Mouse (Mus musculus) MEL (cell line): ENCODE measurements around the gene D6Ertd527e. TPM values are rescaled to one million over a fixed set of nuclear protein-coding genes. Genes with fewer than 3 reads are reported as not detected.

Experiments used
- DNase-seq: peaks from one replicate; pipeline ENCODE4 v3.0.0; 2011; ENCODE audit warnings: low read depth, low spot score
- H3K27ac ChIP-seq: 2 replicates; pipeline ENCODE4 v1.5.1; 2012; ENCODE audit warnings: low read depth, mild to moderate bottlenecking, control low read depth, low read length, moderate library complexity; ENCODE audit not compliant: control insufficient read depth
- H3K27me3 ChIP-seq, 2 experiments: fragments of 150-350 bp in 1 of 2; sonication (generic) in 1 of 2; 2 replicates each; pipeline ENCODE4 v1.6.1; 2012; ENCODE audit warnings: low read length in 2 of 2, mild to moderate bottlenecking in 2 of 2, improper control_type of control experiment in 1 of 2, moderate library complexity in 1 of 2; ENCODE audit not compliant: insufficient read depth in 2 of 2, control insufficient read depth in 1 of 2
- H3K36me3 ChIP-seq, 2 experiments: 2 replicates each; pipeline ENCODE4 v1.6.1; 2012 to 2014; ENCODE audit warnings: low read length in 2 of 2, improper control_type of control experiment in 1 of 2, inconsistent platforms in 1 of 2, mild to moderate bottlenecking in 1 of 2; ENCODE audit not compliant: insufficient read depth in 2 of 2, control insufficient read depth in 1 of 2
- H3K4me1 ChIP-seq, 2 experiments: fragments of 150-350 bp in 1 of 2; sonication (generic) in 1 of 2; 2 replicates each; pipeline ENCODE4 v1.6.1; 2012; ENCODE audit warnings: low read length in 2 of 2, improper control_type of control experiment in 1 of 2, mild to moderate bottlenecking in 1 of 2; ENCODE audit not compliant: insufficient read depth in 2 of 2, control insufficient read depth in 1 of 2
- H3K4me3 ChIP-seq, 2 experiments: fragments of 150-350 bp in 1 of 2; sonication (generic) in 1 of 2; 2 replicates each; pipeline ENCODE4 v1.5.1; 2012; ENCODE audit warnings: low read depth in 2 of 2, low read length in 2 of 2, mild to moderate bottlenecking in 2 of 2, moderate library complexity in 2 of 2, control low read depth in 1 of 2, improper control_type of control experiment in 1 of 2; ENCODE audit not compliant: control insufficient read depth in 1 of 2, insufficient read depth in 1 of 2
- H3K79me2 ChIP-seq: 2 replicates; pipeline ENCODE4 v1.6.1; 2012; ENCODE audit warnings: mild to moderate bottlenecking, low read length, moderate library complexity; ENCODE audit not compliant: control insufficient read depth, poor library complexity, insufficient read depth
- H3K9ac ChIP-seq: 2 replicates; pipeline ENCODE4 v1.6.1; 2012; ENCODE audit warnings: low read depth, mild to moderate bottlenecking, control low read depth, low read length, moderate library complexity; ENCODE audit not compliant: control insufficient read depth, poor library complexity, severe bottlenecking
- H3K9me3 ChIP-seq: fragments of 150-350 bp; sonication (generic); replicated peaks from 2 replicates; pipeline ENCODE4 v1.6.1; 2012; ENCODE audit warnings: mild to moderate bottlenecking, low read length, improper control_type of control experiment, moderate library complexity; ENCODE audit not compliant: insufficient read depth
- BHLHE40 ChIP-seq: IDR thresholded peaks from 2 replicates; pipeline ENCODE4 v1.6.1; 2012; ENCODE audit warnings: low read depth, mild to moderate bottlenecking, inconsistent platforms, low read length, improper control_type of control experiment, borderline replicate concordance
- CHD2 ChIP-seq: IDR thresholded peaks from 2 replicates; pipeline ENCODE4 v1.6.1; 2011; ENCODE audit warnings: low read length, improper control_type of control experiment
- CTCF ChIP-seq, 3 experiments: IDR thresholded peaks in 2 of 3; conservative IDR thresholded peaks in 1 of 3; 2 replicates each; pipeline ENCODE4 v1.5.1; 2011 to 2012; ENCODE audit warnings: low read length in 3 of 3, low read depth in 2 of 3, mild to moderate bottlenecking in 2 of 3, improper control_type of control experiment in 1 of 3, inconsistent platforms in 1 of 3, mixed read lengths in 1 of 3, moderate library complexity in 1 of 3; ENCODE audit not compliant: control insufficient read depth in 1 of 3, insufficient read depth in 1 of 3, poor library complexity in 1 of 3, severe bottlenecking in 1 of 3
- E2F4 ChIP-seq: IDR thresholded peaks from 2 replicates; pipeline ENCODE4 v1.6.1; 2011; ENCODE audit warnings: low read depth, low read length, improper control_type of control experiment, borderline replicate concordance
- ELF1 ChIP-seq: IDR thresholded peaks from 2 replicates; pipeline ENCODE4 v1.6.1; 2014; ENCODE audit warnings: low read depth, mild to moderate bottlenecking, inconsistent platforms, low read length, improper control_type of control experiment, moderate library complexity
- GATA1 ChIP-seq: IDR thresholded peaks from 2 replicates; pipeline ENCODE4 v1.6.1; 2011; ENCODE audit warnings: low read depth, low read length, improper control_type of control experiment
- HCFC1 ChIP-seq: IDR thresholded peaks from 2 replicates; pipeline ENCODE4 v1.6.1; 2012; ENCODE audit warnings: low read depth, mild to moderate bottlenecking, inconsistent platforms, low read length, improper control_type of control experiment, moderate library complexity
- JUND ChIP-seq: IDR thresholded peaks from 2 replicates; pipeline ENCODE4 v1.6.1; 2011; ENCODE audit warnings: low read depth, mild to moderate bottlenecking, improper control_type of control experiment, low read length
- KAT2A ChIP-seq: conservative IDR thresholded peaks from 2 replicates; pipeline ENCODE4 v1.6.1; 2012; ENCODE audit warnings: low read depth, low read length, improper control_type of control experiment, inconsistent platforms
- MAFK ChIP-seq: IDR thresholded peaks from 2 replicates; pipeline ENCODE4 v1.6.1; 2011; ENCODE audit warnings: low read depth, mild to moderate bottlenecking, low read length, improper control_type of control experiment, borderline replicate concordance
- MAZ ChIP-seq: IDR thresholded peaks from 2 replicates; pipeline ENCODE4 v1.6.1; 2012; ENCODE audit warnings: low read depth, mild to moderate bottlenecking, inconsistent platforms, low read length, improper control_type of control experiment
- MEF2A ChIP-seq: IDR thresholded peaks from 2 replicates; pipeline ENCODE4 v1.6.1; 2014; ENCODE audit warnings: low read depth, mild to moderate bottlenecking, inconsistent platforms, low read length, improper control_type of control experiment; ENCODE audit not compliant: poor library complexity, insufficient replicate concordance, severe bottlenecking; ENCODE audit errors: extremely low read depth
- MXI1 ChIP-seq: IDR thresholded peaks from 2 replicates; pipeline ENCODE4 v1.6.1; 2011; ENCODE audit warnings: mild to moderate bottlenecking, low read depth, low read length, improper control_type of control experiment
- MYC ChIP-seq: IDR thresholded peaks from 2 replicates; pipeline ENCODE4 v1.6.1; 2011; ENCODE audit warnings: low read depth, mild to moderate bottlenecking, low read length, improper control_type of control experiment, moderate library complexity
- NRF1 ChIP-seq: IDR thresholded peaks from 2 replicates; pipeline ENCODE4 v1.6.1; 2014; ENCODE audit warnings: low read depth, mild to moderate bottlenecking, inconsistent platforms, low read length, improper control_type of control experiment, moderate library complexity; ENCODE audit not compliant: poor library complexity, insufficient read depth, severe bottlenecking
- POLR2A ChIP-seq, 2 experiments: IDR thresholded peaks; 2 replicates each; pipeline ENCODE4 v1.6.1; 2011 to 2012; ENCODE audit warnings: low read length in 2 of 2, mild to moderate bottlenecking in 2 of 2, control low read depth in 1 of 2, improper control_type of control experiment in 1 of 2, low read depth in 1 of 2, moderate library complexity in 1 of 2; ENCODE audit not compliant: control insufficient read depth in 1 of 2, insufficient read depth in 1 of 2, poor library complexity in 1 of 2
- POLR2AphosphoS2 ChIP-seq: IDR thresholded peaks from 2 replicates; pipeline ENCODE4 v1.6.1; 2011; ENCODE audit warnings: low read length, improper control_type of control experiment
- RAD21 ChIP-seq: IDR thresholded peaks from 2 replicates; pipeline ENCODE4 v1.6.1; 2011; ENCODE audit warnings: mild to moderate bottlenecking, low read depth, low read length, improper control_type of control experiment
- RCOR1 ChIP-seq: IDR thresholded peaks from 2 replicates; pipeline ENCODE4 v1.6.1; 2012; ENCODE audit warnings: low read depth, mild to moderate bottlenecking, inconsistent platforms, low read length, improper control_type of control experiment
- SIN3A ChIP-seq: IDR thresholded peaks from 2 replicates; pipeline ENCODE4 v1.6.1; 2012; ENCODE audit warnings: low read length, improper control_type of control experiment, inconsistent platforms
- SMC3 ChIP-seq: IDR thresholded peaks from 2 replicates; pipeline ENCODE4 v1.6.1; 2011; ENCODE audit warnings: low read depth, low read length, improper control_type of control experiment
- TAL1 ChIP-seq: IDR thresholded peaks from 2 replicates; pipeline ENCODE4 v1.6.1; 2012; ENCODE audit warnings: mild to moderate bottlenecking, inconsistent platforms, low read length, moderate library complexity, mixed read lengths
- TBP ChIP-seq: IDR thresholded peaks from 2 replicates; pipeline ENCODE4 v1.8.0; 2011; ENCODE audit warnings: low read depth, low read length, improper control_type of control experiment
- UBTF ChIP-seq: IDR thresholded peaks from 2 replicates; pipeline ENCODE4 v1.6.1; 2012; ENCODE audit warnings: low read depth, mild to moderate bottlenecking, inconsistent platforms, low read length, improper control_type of control experiment, moderate library complexity, borderline replicate concordance; ENCODE audit not compliant: insufficient read depth
- ZC3H11A ChIP-seq: IDR thresholded peaks from 2 replicates; pipeline ENCODE4 v1.6.1; 2012; ENCODE audit warnings: low read depth, mild to moderate bottlenecking, inconsistent platforms, low read length, improper control_type of control experiment
- ZKSCAN1 ChIP-seq: IDR thresholded peaks from 2 replicates; pipeline ENCODE4 v1.6.1; 2012; ENCODE audit warnings: low read depth, mild to moderate bottlenecking, inconsistent platforms, low read length, improper control_type of control experiment, moderate library complexity
- ZMIZ1 ChIP-seq: IDR thresholded peaks from 2 replicates; pipeline ENCODE4 v1.6.1; 2012; ENCODE audit warnings: low read depth, mild to moderate bottlenecking, inconsistent platforms, low read length, improper control_type of control experiment, moderate library complexity
- ZNF384 ChIP-seq: IDR thresholded peaks from 2 replicates; pipeline ENCODE4 v1.6.1; 2012; ENCODE audit warnings: low read depth, mild to moderate bottlenecking, inconsistent platforms, low read length, improper control_type of control experiment
- polyA plus RNA-seq, 2 experiments: library from polyadenylated mRNA; stranded (reverse) in 1 of 2; unstranded in 1 of 2; fragments of >175 nt in 1 of 2; fragments of >200 nt in 1 of 2; gene quantifications; 2 replicates each; pipeline versions ENCODE4 v1.2.1 to v1.2.4; 2012; ENCODE audit warnings: low replicate concordance in 2 of 2, low read depth in 1 of 2; ENCODE audit not compliant: insufficient read length in 2 of 2, insufficient read depth in 1 of 2, missing spikeins in 1 of 2
- total RNA-seq: library from RNA; depleted of rRNA; stranded (reverse); fragments of 300-350 nt; gene quantifications from 2 replicates; pipeline ENCODE4 v1.2.3, GENCODE M21; 2012

Gene D6Ertd527e
- total and polyA plus RNA-seq, 3 experiments = 0.06 TPM; not detected in 2

DNA sequence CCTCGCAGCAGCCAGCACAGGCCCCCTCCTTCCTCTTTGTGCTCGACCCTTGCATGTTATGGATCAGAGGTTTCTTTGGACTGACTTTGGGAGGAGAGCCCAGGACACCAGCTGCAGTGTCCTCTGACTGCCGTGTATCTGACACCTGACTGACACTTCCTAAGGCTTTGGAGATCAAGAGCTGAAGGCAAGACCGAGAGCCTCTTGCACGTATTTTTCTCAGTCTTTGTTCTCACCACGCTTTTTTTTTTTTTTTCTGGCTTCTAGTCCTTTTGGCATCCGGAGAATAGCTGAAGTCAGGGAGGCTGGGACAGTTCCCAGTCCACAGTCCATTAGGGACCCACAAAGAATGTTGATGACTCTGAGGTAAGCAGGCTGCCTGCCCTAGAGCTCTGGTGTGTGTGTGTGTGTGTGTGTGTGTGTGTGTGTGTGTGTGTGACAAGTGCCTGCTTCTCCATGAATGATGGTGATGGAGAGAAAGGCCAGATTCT, 2.1 kb upstream of the D6Ertd527e start:
- no peak overlapping the region for H3K4me3 ChIP-seq
- TF ChIP-seq GATA1 (no peak), ZC3H11A (no peak), TAL1 (no peak), E2F4 (no peak), POLR2A (IDR thresholded peaks at IDR 0.05; ENCODE audit: control insufficient read depth in 1 of 2, insufficient read depth in 1 of 2, low read depth in 1 of 2, low read length in 2 of 2, poor library complexity in 1 of 2) (no peak), ZMIZ1 (no peak), JUND (no peak), MAFK (no peak), UBTF (no peak), RCOR1 (no peak), HCFC1 (no peak), MXI1 (no peak), ELF1 (no peak), NRF1 (no peak), SMC3 (no peak), CHD2 (no peak)
- no peak overlapping the region for H3K27ac ChIP-seq
- H3K9ac ChIP-seq = no peak overlapping the region
- H3K27me3 ChIP-seq = peaks cover 0 to 3% of the 10 kb centered on the region in 2 experiments; a peak in 3 of 4 replicates
- no peaks in the 10 kb centered on the region; the same call in 1 of the 2 replicates for H3K79me2 ChIP-seq
- DNase-seq = no peak
- H3K4me1 ChIP-seq = no peaks in the 10 kb centered on the region
- no peaks in the 10 kb centered on the region for H3K9me3 ChIP-seq
- H3K36me3 ChIP-seq = no peaks in the 10 kb centered on the region

DNA sequence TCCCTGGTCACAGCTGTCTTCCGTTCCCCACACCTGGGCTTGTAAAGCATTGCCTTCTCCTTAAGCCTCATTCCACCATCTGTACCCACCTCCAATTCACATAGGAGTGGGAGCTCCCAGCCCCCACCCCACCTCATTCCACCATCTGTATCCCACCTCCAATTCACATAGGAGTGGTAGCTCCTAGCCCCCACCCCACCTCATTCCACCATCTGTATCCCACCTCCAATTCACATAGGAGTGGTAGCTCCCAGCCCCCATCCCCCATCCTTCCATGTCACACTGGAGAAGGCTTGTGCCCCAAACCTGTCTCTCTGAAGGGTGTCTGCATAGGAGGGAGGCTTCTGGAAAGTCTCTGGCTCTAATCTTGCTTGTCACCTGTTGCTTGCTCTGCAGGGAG, 1.2 kb upstream of the D6Ertd527e start:
- Histone ChIP-seq H3K9ac (no peak overlapping the region), H3K27me3 (peaks cover 0 to 3% of the 10 kb centered on the region in 2 experiments), H3K9me3 (no peaks in the 10 kb centered on the region), H3K79me2 (no peaks in the 10 kb centered on the region; the same call in 1 of the 2 replicates)
- no peak for DNase-seq
- TF ChIP-seq ZKSCAN1 (no peak), TBP (no peak), POLR2A (IDR thresholded peaks at IDR 0.05; ENCODE audit: control insufficient read depth in 1 of 2, insufficient read depth in 1 of 2, low read depth in 1 of 2, low read length in 2 of 2, poor library complexity in 1 of 2) (no peak), MYC (no peak), POLR2AphosphoS2 (no peak), BHLHE40 (no peak), ZNF384 (no peak), CTCF (IDR thresholded peaks at IDR 0.05 in 2 of 3, conservative IDR thresholded peaks at IDR 0.05 in 1 of 3; ENCODE audit: control insufficient read depth in 1 of 3, insufficient read depth in 1 of 3, low read depth in 2 of 3, low read length in 3 of 3, poor library complexity in 1 of 3, severe bottlenecking in 1 of 3) (no peak), ZC3H11A (no peak), KAT2A (no peak), GATA1 (no peak), RAD21 (no peak), UBTF (no peak), MEF2A (no peak), CHD2 (no peak), SIN3A (no peak), ELF1 (no peak), MAZ (no peak)
- TF ChIP-seq, all 39 proteins: peak for 0
- H3K36me3 ChIP-seq = no peaks in the 10 kb centered on the region
- H3K4me3 ChIP-seq = no peak overlapping the region
- no peak overlapping the region for H3K27ac ChIP-seq
- no peaks in the 10 kb centered on the region for H3K4me1 ChIP-seq
